Mouse (Mus musculus) thymus, adult 2 months (tissue): Measurements from ENCODE around the gene Trappc6a.

Experiments
- CTCF ChIP-seq: fragments of 200-500 bp; IDR thresholded peaks from 2 replicates; pipeline ENCODE4 v1.5.1; 2012; ENCODE audit warnings: mild to moderate bottlenecking, control low read depth, low read length, moderate library complexity, borderline replicate concordance; ENCODE audit not compliant: control insufficient read depth, poor library complexity, insufficient read depth; ENCODE audit errors: extremely low read depth
- POLR2A ChIP-seq: fragments of 200-500 bp; IDR thresholded peaks from 2 replicates; pipeline ENCODE4 v1.6.1; 2012; ENCODE audit warnings: mild to moderate bottlenecking, low read length, control low read depth, moderate library complexity; ENCODE audit not compliant: control insufficient read depth, poor library complexity, insufficient read depth; ENCODE audit errors: extremely low read depth

DNA sequence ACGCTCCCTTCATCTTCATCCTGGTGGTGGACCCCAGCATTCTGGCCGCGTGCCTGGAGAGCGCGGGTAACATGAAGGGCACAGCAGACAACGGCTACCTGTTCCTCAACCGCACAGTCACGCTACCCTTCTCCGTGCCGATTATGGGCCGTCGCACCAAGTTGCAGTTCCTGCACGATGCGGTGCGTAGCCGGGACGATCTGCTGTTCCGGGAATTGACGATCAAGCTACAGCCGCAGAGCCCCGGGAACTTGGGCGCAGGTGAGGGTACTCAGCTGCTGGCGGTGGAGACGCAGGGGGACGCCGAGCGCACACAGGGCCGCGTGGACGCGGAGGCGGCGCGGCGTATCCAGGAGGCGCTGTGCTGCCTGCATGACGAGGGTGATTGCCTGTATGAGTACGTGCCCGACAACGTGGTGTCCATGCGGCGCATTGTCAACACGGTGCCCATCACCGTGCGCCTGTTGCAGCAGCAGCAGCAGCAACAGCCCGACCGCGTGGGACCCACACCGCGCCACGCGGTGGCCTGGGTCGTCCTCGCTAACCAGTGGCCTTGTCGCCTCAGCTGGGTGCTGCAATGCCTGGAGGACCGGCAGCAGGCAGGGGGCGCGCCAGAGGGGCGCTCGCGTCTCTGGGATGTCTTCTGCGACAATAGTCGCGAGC, 15.7 kb downstream of the Trappc6a start:
- peak; percentile 63; the same call in 1 of the 2 replicates for TF ChIP-seq CTCF
- TF ChIP-seq POLR2A, result no peak
